Mouse (Mus musculus) lung, postnatal 0 days (tissue): ENCODE measurements at regions not wholly inside any gene's neighbourhood (a gene's known extent, or its start where the extent isn't known, plus 50 kb on each side); places are given as distances from the start of the nearest gene placed in this dataset.

Experiments used
- CTCF ChIP-seq: IDR thresholded peaks from 2 replicates; pipeline ENCODE4 v1.5.1; 2016; ENCODE audit warnings: antibody characterized with exemption, mild to moderate bottlenecking
- EP300 ChIP-seq: IDR thresholded peaks from 2 replicates; pipeline ENCODE4 v1.6.1; 2016; ENCODE audit warnings: antibody characterized with exemption, mild to moderate bottlenecking, control low read depth

- no peak for TF ChIP-seq EP300
- TF ChIP-seq CTCF, result no peak
These were observed 119.3 kb upstream of the Dab2 start for GRCm38 (mm10) chr15:6180261-6180660.
